Mouse (Mus musculus) liver, postnatal 0 days (tissue): ENCODE measurements at regions not wholly inside any gene's neighbourhood (a gene's known extent, or its start where the extent isn't known, plus 50 kb on each side); places are given as distances from the start of the nearest gene placed in this dataset.
"Not testable (repeated sequence)": the region's sequence is repeated elsewhere in the genome, so short reads cannot be mapped to it uniquely, and the experiment has no call there.

Experiments used
- ATAC-seq: fragments of 200-750 bp; cut with Nextera tagmentation; 2 replicates; pipeline ENCODE4 v1.8.0; 2017; ENCODE audit warnings: mild to moderate bottlenecking, moderate library complexity
- DNase-seq: peaks from one replicate; pipeline ENCODE4 v3.0.0-alpha.2; 2016
- H3K27ac ChIP-seq: fragments of 300-500 bp; sonication (generic); 2 replicates; pipeline ENCODE4 v1.5.1; 2014; ENCODE audit warnings: antibody characterized with exemption, moderate library complexity, mild to moderate bottlenecking, low read depth
- H3K27me3 ChIP-seq: fragments of 300-500 bp; sonication (generic); 2 replicates; pipeline ENCODE4 v1.6.1; 2014; ENCODE audit warnings: low read length, control low read depth, mixed read lengths; ENCODE audit not compliant: insufficient read depth
- H3K36me3 ChIP-seq: fragments of 300-500 bp; sonication (generic); replicated peaks from 2 replicates; pipeline ENCODE4 v1.6.1; 2014; ENCODE audit warnings: mild to moderate bottlenecking, control low read depth, low read length, moderate library complexity, mixed read lengths; ENCODE audit not compliant: insufficient read depth
- H3K4me1 ChIP-seq: fragments of 300-500 bp; sonication (generic); 2 replicates; pipeline ENCODE4 v1.6.1; 2014; ENCODE audit warnings: antibody characterized with exemption, mild to moderate bottlenecking, control low read depth; ENCODE audit not compliant: insufficient read depth
- H3K4me2 ChIP-seq: fragments of 300-500 bp; sonication (generic); 2 replicates; pipeline ENCODE4 v1.6.1; 2014; ENCODE audit warnings: low read depth, mild to moderate bottlenecking, low read length, moderate library complexity, mixed read lengths
- H3K4me3 ChIP-seq: fragments of 300-500 bp; sonication (generic); 2 replicates; pipeline ENCODE4 v1.5.1; 2014; ENCODE audit warnings: low read depth, low read length
- H3K9ac ChIP-seq: fragments of 300-500 bp; sonication (generic); replicated peaks from 2 replicates; pipeline ENCODE4 v1.6.1; 2014; ENCODE audit warnings: mild to moderate bottlenecking, moderate library complexity
- H3K9me3 ChIP-seq: fragments of 300-500 bp; sonication (generic); 2 replicates; pipeline ENCODE4 v1.6.1; 2016; ENCODE audit warnings: mild to moderate bottlenecking, control low read depth, low read length, mixed read lengths
- CTCF ChIP-seq: sonication (generic); IDR thresholded peaks from 2 replicates; pipeline ENCODE4 v1.5.1; 2016; ENCODE audit warnings: antibody characterized with exemption, low read depth
- EP300 ChIP-seq: IDR thresholded peaks from 2 replicates; pipeline ENCODE4 v1.6.1; 2016; ENCODE audit warnings: antibody characterized with exemption, low read depth, mild to moderate bottlenecking
- WGBS: fragments of 180-500 bp; shearing (Covaris S2); extraction: QIAGEN DNeasy Blood & Tissue Kit; methylation state at CpG from one replicate; pipeline ENCODE4 v1.1.7; 2014; ENCODE audit not compliant: insufficient replicate concordance; 5-methylcytosine and 5-hydroxymethylcytosine counted together

DNA sequence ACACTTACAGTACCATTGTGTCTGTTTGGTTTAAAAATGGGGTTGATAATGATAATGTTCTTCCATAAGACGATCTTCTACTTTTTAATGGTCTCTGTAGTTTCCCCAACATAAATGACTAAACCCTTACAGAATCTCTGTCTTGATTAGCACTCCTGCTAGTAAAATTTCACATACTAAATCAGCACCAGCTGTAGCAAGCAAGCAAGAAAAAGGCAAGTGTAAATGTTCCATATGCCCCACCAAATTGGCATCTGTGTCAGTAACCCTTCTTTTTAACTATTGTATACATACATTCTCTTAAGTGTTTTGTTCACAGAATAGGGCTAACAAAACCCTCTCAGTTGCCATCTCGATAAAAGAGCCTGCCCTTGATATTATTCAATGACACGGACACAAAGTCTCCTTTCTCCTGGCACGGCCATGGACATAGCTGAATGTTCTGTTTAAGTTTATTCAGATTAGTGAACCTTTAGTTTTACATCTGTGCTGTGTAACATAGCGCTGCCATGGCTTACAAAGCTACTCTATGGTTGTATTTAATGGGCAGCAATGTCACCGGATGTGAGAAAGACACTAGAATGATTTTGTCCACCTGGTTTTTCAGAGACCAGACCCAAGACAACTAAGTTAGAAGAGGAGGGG lies 414.3 kb downstream of the Gtdc1 start:
- Histone ChIP-seq H3K27me3 (no peaks in the 10 kb centered on the region), H3K9ac (no peak overlapping the region), H3K4me3 (no peak overlapping the region), H3K9me3 (no peaks in the 10 kb centered on the region), H3K36me3 (no peaks in the 10 kb centered on the region), H3K4me2 (no peak overlapping the region), H3K4me1 (no peaks in the 10 kb centered on the region), H3K27ac (no peak overlapping the region)
- no peak for TF ChIP-seq CTCF
- TF ChIP-seq EP300 = no peak
- 76% methylated on average over 6 of the region's 6 CpGs for WGBS
- ATAC-seq = no peak
- DNase-seq = no peak

DNA sequence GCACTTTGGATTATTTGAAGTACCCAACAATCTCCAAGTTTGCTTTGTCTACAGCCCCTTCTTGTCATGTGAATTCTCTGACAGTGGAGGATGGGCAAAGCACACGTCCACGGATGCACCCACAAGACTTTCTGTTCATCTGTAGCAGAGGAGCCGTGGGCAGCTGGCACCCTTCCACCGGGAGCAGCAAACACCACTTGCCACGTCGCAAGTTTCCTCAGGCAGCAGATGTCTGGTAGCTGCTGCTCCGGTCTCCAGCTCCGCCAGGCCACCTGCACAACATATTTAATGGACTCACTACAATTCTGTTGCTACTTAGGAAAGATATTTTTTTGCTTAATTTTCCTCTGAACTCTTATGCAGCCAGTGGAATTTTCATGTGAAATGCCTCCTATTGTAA lies 415.1 kb downstream of the Gtdc1 start:
- H3K36me3 ChIP-seq = no peaks in the 10 kb centered on the region
- ATAC-seq (no peak), DNase-seq (no peak)
- H3K9ac ChIP-seq = no peak overlapping the region
- no peaks in the 10 kb centered on the region for H3K27me3 ChIP-seq
- no peaks in the 10 kb centered on the region for H3K4me1 ChIP-seq
- no peak overlapping the region for H3K4me3 ChIP-seq
- 73% methylated on average over 8 of the region's 8 CpGs for WGBS
- H3K4me2 ChIP-seq = no peak overlapping the region
- no peak overlapping the region for H3K27ac ChIP-seq
- TF ChIP-seq CTCF (no peak), EP300 (no peak)
- no peaks in the 10 kb centered on the region for H3K9me3 ChIP-seq

DNA sequence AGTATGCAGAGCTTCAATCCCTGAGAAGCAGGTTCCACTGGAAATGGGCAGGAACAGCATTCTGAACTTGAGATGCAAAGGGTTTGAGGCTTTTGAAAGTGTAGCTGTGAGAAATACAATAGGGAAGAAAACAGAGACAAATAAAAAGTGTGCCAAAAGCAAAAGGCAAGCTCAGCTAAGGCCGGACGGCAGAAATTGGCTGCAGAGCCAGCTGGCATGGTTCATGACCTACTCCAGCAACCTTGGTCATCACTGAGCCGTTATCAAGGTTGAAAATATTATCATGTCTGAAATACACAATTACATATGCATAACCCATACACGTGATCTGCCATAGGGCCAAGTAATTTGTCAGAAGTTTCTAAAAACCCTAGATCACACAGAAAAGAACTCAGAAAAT lies 418.4 kb downstream of the Gtdc1 start:
- Histone ChIP-seq H3K4me1 (no peaks in the 10 kb centered on the region), H3K36me3 (no peaks in the 10 kb centered on the region), H3K27me3 (no peaks in the 10 kb centered on the region), H3K4me3 (no peak overlapping the region), H3K4me2 (no peak overlapping the region), H3K9me3 (no peaks in the 10 kb centered on the region), H3K9ac (no peak overlapping the region), H3K27ac (no peak overlapping the region)
- DNase-seq = no peak
- ATAC-seq = no peak
- WGBS = 83% methylated on average over 4 of the region's 4 CpGs
- TF ChIP-seq CTCF (no peak), EP300 (no peak)

DNA sequence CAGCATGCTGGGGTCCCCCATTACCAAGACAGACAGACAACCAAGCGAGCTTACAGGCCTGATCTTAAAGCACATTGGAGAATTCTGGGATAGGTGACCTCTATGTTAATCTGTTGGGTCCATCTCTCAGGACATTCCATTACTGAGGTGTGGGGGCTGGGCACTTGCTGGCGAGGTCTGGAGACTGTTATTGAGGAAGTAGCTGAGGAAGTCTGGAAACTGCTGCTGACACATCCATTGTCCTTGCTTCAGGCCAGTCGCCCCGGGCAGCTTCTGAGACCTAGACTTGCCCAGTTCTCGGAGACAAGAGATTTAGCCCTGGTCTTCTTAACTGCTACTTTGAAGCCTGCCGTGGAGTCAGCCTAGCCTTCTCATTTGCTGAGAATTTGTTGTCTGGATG lies 423.2 kb downstream of the Gtdc1 start:
- DNase-seq (peak; percentile 16), ATAC-seq (no peak)
- WGBS = 52% methylated on average over 6 of the region's 6 CpGs
- H3K27me3 ChIP-seq = no peaks in the 10 kb centered on the region
- TF ChIP-seq EP300 (no peak), CTCF (no peak)
- H3K4me3 ChIP-seq = no peak overlapping the region
- no peaks in the 10 kb centered on the region for H3K9me3 ChIP-seq
- no peak overlapping the region for H3K9ac ChIP-seq
- H3K4me1 ChIP-seq = no peaks in the 10 kb centered on the region
- no peak overlapping the region for H3K27ac ChIP-seq
- no peaks in the 10 kb centered on the region for H3K36me3 ChIP-seq
- no peak overlapping the region for H3K4me2 ChIP-seq

DNA sequence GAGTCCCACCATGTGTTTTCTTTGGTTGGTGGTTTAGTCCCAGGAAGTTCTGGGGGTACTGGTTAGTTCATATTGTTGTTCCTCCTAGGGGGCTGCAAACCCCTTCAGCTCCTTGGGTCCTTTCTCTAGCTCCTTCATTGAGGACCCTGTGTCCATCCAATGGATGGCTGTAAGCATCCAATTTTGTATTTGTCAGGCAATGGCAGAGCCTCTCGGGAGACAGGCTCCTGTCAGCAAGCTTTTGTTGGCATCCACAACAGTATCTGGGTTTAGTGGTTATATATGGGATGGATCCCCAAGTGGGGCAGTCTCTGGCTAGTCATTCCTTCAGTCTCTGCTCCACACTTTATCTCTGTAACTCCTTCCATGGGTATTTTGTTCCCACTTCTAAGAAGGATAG lies 436.7 kb downstream of the Gtdc1 start:
- H3K36me3 ChIP-seq, H3K27me3 ChIP-seq, H3K4me2 ChIP-seq, ATAC-seq, H3K9ac ChIP-seq, H3K9me3 ChIP-seq, H3K27ac ChIP-seq, DNase-seq, H3K4me1 ChIP-seq, H3K4me3 ChIP-seq: not testable (repeated sequence)
- 77% methylated on average over 1 of the region's 1 CpGs for WGBS

DNA sequence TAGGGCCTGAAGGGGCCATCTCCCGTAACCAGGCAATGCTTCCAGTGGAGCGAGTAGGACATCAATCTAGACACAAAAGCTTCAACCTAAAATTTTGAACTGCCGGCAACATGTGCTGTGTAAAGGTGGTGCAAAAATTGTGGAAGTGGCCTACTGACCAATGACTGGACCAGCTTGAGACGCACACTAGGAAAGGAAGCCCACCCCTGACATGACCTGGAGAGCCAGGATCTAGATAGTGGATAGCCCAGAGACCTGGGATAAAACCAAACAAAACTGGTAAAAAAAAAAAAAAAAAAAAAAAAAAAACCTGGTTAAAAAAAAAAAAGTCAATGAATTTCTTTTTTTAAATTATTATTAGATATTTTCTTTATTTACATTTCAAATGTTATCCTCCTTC lies 437.2 kb downstream of the Gtdc1 start:
- H3K4me1 ChIP-seq = no peaks in the 10 kb centered on the region
- ATAC-seq = no peak

DNA sequence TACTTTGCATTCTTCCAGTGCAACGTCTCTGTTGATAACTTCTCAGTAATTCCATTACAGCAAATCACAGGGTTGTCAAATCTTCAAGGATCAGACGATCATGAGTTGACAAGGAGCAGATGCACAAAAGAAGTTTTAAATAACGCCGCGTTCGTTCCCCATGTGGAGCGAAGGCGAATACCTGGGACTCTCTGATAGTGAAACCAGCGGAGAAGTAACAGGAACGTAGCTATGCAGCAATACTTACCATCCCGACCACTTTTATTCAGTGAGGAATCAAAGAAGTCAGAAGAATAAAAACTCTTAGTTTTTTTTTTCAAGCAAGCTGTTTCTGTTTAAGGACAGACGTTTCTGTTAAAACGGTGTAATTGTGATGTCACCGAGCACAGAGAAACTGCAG lies 441.6 kb downstream of the Gtdc1 start:
- Histone ChIP-seq H3K36me3 (no peaks in the 10 kb centered on the region), H3K9me3 (no peaks in the 10 kb centered on the region), H3K4me1 (no peaks in the 10 kb centered on the region), H3K27ac (no peak overlapping the region), H3K4me3 (no peak overlapping the region), H3K9ac (no peak overlapping the region), H3K27me3 (no peaks in the 10 kb centered on the region), H3K4me2 (no peak overlapping the region)
- 74% methylated on average over 14 of the region's 14 CpGs for WGBS
- no peak for TF ChIP-seq CTCF
- TF ChIP-seq EP300 = no peak
- ATAC-seq = no peak
- no peak for DNase-seq

More for the DNA sequence above, 437.2 kb downstream of the Gtdc1 start:
- TF ChIP-seq EP300 (no peak), CTCF (no peak)
- H3K4me3 ChIP-seq = no peak overlapping the region
- DNase-seq = no peak
- WGBS = 78% methylated on average over 4 of the region's 4 CpGs
- H3K27me3 ChIP-seq = no peaks in the 10 kb centered on the region
- H3K4me2 ChIP-seq = no peak overlapping the region
- H3K9ac ChIP-seq = no peak overlapping the region
- no peaks in the 10 kb centered on the region for H3K9me3 ChIP-seq
- no peak overlapping the region for H3K27ac ChIP-seq
- H3K36me3 ChIP-seq = no peaks in the 10 kb centered on the region
